Mouse (Mus musculus): Measurements from ENCODE around the gene Sema4a.
A peak's percentile ranks its signal among the peaks of the same experiment; 100 is the strongest.
"Not testable (repeated sequence)": the region's sequence is repeated elsewhere in the genome, so short reads cannot be mapped to it uniquely, and the experiment has no call there.

Gene Sema4a

GRCm38 (mm10) chr3:88455588-88456264 is 5.3 kb downstream of the Sema4a start:
- DNase-seq, result peak; percentile 55

GRCm38 (mm10) chr3:88454762-88455587 is 6.0 kb downstream of the Sema4a start:
- DNase-seq, result no peak

GRCm38 (mm10) chr3:88453986-88454385 is 7.0 kb downstream of the Sema4a start:
- DNase-seq, result no peak

- no peak for DNase-seq
Measured at GRCm38 (mm10) chr3:88453369-88453768, 7.6 kb downstream of the Sema4a start.

- no peak for DNase-seq
Measured at GRCm38 (mm10) chr3:88452716-88453115, 8.3 kb downstream of the Sema4a start.

GRCm38 (mm10) chr3:88452246-88452645 is 8.7 kb downstream of the Sema4a start:
- DNase-seq, result no peak

- DNase-seq, result no peak
Measured at GRCm38 (mm10) chr3:88450379-88451131, 10.4 kb downstream of the Sema4a start.

GRCm38 (mm10) chr3:88449395-88450023 is 11.5 kb downstream of the Sema4a start:
- DNase-seq, result no peak

- no peak for DNase-seq
Measured at GRCm38 (mm10) chr3:88448443-88448842, 12.5 kb downstream of the Sema4a start.

- DNase-seq, result no peak
Measured at GRCm38 (mm10) chr3:88447676-88448183, 13.3 kb downstream of the Sema4a start.

- DNase-seq, result no peak
Measured at GRCm38 (mm10) chr3:88446471-88447123, 14.4 kb downstream of the Sema4a start.

- peak; percentile 44 for DNase-seq
Measured at GRCm38 (mm10) chr3:88442888-88443287, 18.1 kb downstream of the Sema4a start.

GRCm38 (mm10) chr3:88442488-88442887 is 18.5 kb downstream of the Sema4a start:
- DNase-seq, result no peak

GRCm38 (mm10) chr3:88440500-88441381 is 20.2 kb downstream of the Sema4a start:
- peak; percentile 65 for DNase-seq

- no peak for DNase-seq
Measured at GRCm38 (mm10) chr3:88439582-88439981, 21.4 kb downstream of the Sema4a start.

GRCm38 (mm10) chr3:88437454-88437853 is 23.5 kb downstream of the Sema4a start:
- no peak for DNase-seq

- peak; percentile 59 for DNase-seq
Measured at GRCm38 (mm10) chr3:88436395-88437201, 24.4 kb downstream of the Sema4a start.

GRCm38 (mm10) chr3:88435515-88435914 is 25.5 kb downstream of the Sema4a start:
- DNase-seq, result no peak

- not testable (repeated sequence) for DNase-seq
Measured at GRCm38 (mm10) chr3:88428639-88429038, 32.3 kb downstream of the Sema4a start.

GRCm38 (mm10) chr3:88427342-88427905 is 33.6 kb downstream of the Sema4a start:
- DNase-seq, result no peak
